Mouse (Mus musculus): ENCODE data around the gene Neu3. TPM values are rescaled to one million over a fixed set of nuclear protein-coding genes. Genes with fewer than 3 reads are reported as not detected.

Gene Neu3
- polyA plus RNA-seq, 1 experiment: 2.3 TPM

GRCm38 (mm10) chr7:99837358-99838071 lies 9.3 kb upstream of the Neu3 start:
- Histone ChIP-seq H3K27ac (ENCODE audit: insufficient read depth, low read length) (no peak overlapping the region), H3K4me3 (ENCODE audit: insufficient read depth, low read length) (no peak overlapping the region), H3K4me1 (ENCODE audit: control insufficient read depth, insufficient read depth, low read length) (peaks cover 7% of the 10 kb centered on the region; the same call in 1 of the 2 replicates)
- TF ChIP-seq POLR2A (IDR thresholded peaks at IDR 0.05; ENCODE audit: low read depth, low read length): no peak
- TF ChIP-seq CTCF (IDR thresholded peaks at IDR 0.05; ENCODE audit: borderline replicate concordance, insufficient read depth, low read length): no peak

GRCm38 (mm10) chr7:99836781-99837180 lies 8.6 kb upstream of the Neu3 start:
- peaks cover 7% of the 10 kb centered on the region; the same call in 1 of the 2 replicates for H3K4me1 ChIP-seq (ENCODE audit: control insufficient read depth, insufficient read depth, low read length)
- no peak overlapping the region for H3K27ac ChIP-seq (ENCODE audit: insufficient read depth, low read length)
- TF ChIP-seq CTCF (IDR thresholded peaks at IDR 0.05; ENCODE audit: borderline replicate concordance, insufficient read depth, low read length): no peak
- TF ChIP-seq POLR2A (IDR thresholded peaks at IDR 0.05; ENCODE audit: low read depth, low read length): no peak
- H3K4me3 ChIP-seq (ENCODE audit: insufficient read depth, low read length): no peak overlapping the region

- no peak overlapping the region for H3K4me3 ChIP-seq (ENCODE audit: insufficient read depth, low read length)
- peaks cover 7% of the 10 kb centered on the region; the same call in 1 of the 2 replicates for H3K4me1 ChIP-seq (ENCODE audit: control insufficient read depth, insufficient read depth, low read length)
- H3K27ac ChIP-seq (ENCODE audit: insufficient read depth, low read length): no peak overlapping the region
- TF ChIP-seq POLR2A (IDR thresholded peaks at IDR 0.05; ENCODE audit: low read depth, low read length): no peak
- TF ChIP-seq CTCF (IDR thresholded peaks at IDR 0.05; ENCODE audit: borderline replicate concordance, insufficient read depth, low read length): no peak
Observed at GRCm38 (mm10) chr7:99834314-99834853, 6.2 kb upstream of the Neu3 start.

- Histone ChIP-seq H3K4me3 (ENCODE audit: insufficient read depth, low read length) (no peak overlapping the region), H3K27ac (ENCODE audit: insufficient read depth, low read length) (no peak overlapping the region), H3K4me1 (ENCODE audit: control insufficient read depth, insufficient read depth, low read length) (peaks cover 7% of the 10 kb centered on the region; the same call in 1 of the 2 replicates)
- TF ChIP-seq POLR2A (IDR thresholded peaks at IDR 0.05; ENCODE audit: low read depth, low read length): no peak
- no peak for TF ChIP-seq CTCF (IDR thresholded peaks at IDR 0.05; ENCODE audit: borderline replicate concordance, insufficient read depth, low read length)
Observed at GRCm38 (mm10) chr7:99833846-99834222, 5.6 kb upstream of the Neu3 start.

GRCm38 (mm10) chr7:99833115-99833845 lies 5.1 kb upstream of the Neu3 start:
- TF ChIP-seq CTCF (IDR thresholded peaks at IDR 0.05; ENCODE audit: borderline replicate concordance, insufficient read depth, low read length) (no peak), POLR2A (IDR thresholded peaks at IDR 0.05; ENCODE audit: low read depth, low read length) (no peak)
- Histone ChIP-seq H3K4me1 (ENCODE audit: control insufficient read depth, insufficient read depth, low read length) (peaks cover 7% of the 10 kb centered on the region; the same call in 1 of the 2 replicates), H3K4me3 (ENCODE audit: insufficient read depth, low read length) (no peak overlapping the region), H3K27ac (ENCODE audit: insufficient read depth, low read length) (no peak overlapping the region)

GRCm38 (mm10) chr7:99826096-99826495 lies 2.1 kb downstream of the Neu3 start:
- Histone ChIP-seq H3K4me3 (ENCODE audit: insufficient read depth, low read length) (no peak overlapping the region), H3K27ac (ENCODE audit: insufficient read depth, low read length) (no peak overlapping the region), H3K4me1 (ENCODE audit: control insufficient read depth, insufficient read depth, low read length) (no peaks in the 10 kb centered on the region)
- TF ChIP-seq CTCF (IDR thresholded peaks at IDR 0.05; ENCODE audit: borderline replicate concordance, insufficient read depth, low read length) (no peak), POLR2A (IDR thresholded peaks at IDR 0.05; ENCODE audit: low read depth, low read length) (no peak)

GRCm38 (mm10) chr7:99825511-99825910 lies 2.7 kb downstream of the Neu3 start:
- Histone ChIP-seq H3K27ac (ENCODE audit: insufficient read depth, low read length) (no peak overlapping the region), H3K4me3 (ENCODE audit: insufficient read depth, low read length) (no peak overlapping the region), H3K4me1 (ENCODE audit: control insufficient read depth, insufficient read depth, low read length) (no peaks in the 10 kb centered on the region)
- TF ChIP-seq CTCF (IDR thresholded peaks at IDR 0.05; ENCODE audit: borderline replicate concordance, insufficient read depth, low read length) (no peak), POLR2A (IDR thresholded peaks at IDR 0.05; ENCODE audit: low read depth, low read length) (no peak)

- no peak overlapping the region for H3K4me3 ChIP-seq (ENCODE audit: insufficient read depth, low read length)
- no peak overlapping the region for H3K27ac ChIP-seq (ENCODE audit: insufficient read depth, low read length)
Observed at GRCm38 (mm10) chr7:99824649-99825483, 3.4 kb downstream of the Neu3 start.

GRCm38 (mm10) chr7:99823045-99823663 lies 5.1 kb downstream of the Neu3 start:
- no peaks in the 10 kb centered on the region for H3K4me1 ChIP-seq (ENCODE audit: control insufficient read depth, insufficient read depth, low read length)
- H3K27ac ChIP-seq (ENCODE audit: insufficient read depth, low read length): no peak overlapping the region
- no peak overlapping the region for H3K4me3 ChIP-seq (ENCODE audit: insufficient read depth, low read length)
- TF ChIP-seq CTCF (IDR thresholded peaks at IDR 0.05; ENCODE audit: borderline replicate concordance, insufficient read depth, low read length): no peak
- TF ChIP-seq POLR2A (IDR thresholded peaks at IDR 0.05; ENCODE audit: low read depth, low read length): no peak

More at GRCm38 (mm10) chr7:99824649-99825483, 3.4 kb downstream of the Neu3 start:
- TF ChIP-seq POLR2A (IDR thresholded peaks at IDR 0.05; ENCODE audit: low read depth, low read length) (no peak), CTCF (IDR thresholded peaks at IDR 0.05; ENCODE audit: borderline replicate concordance, insufficient read depth, low read length) (no peak)
- no peaks in the 10 kb centered on the region for H3K4me1 ChIP-seq (ENCODE audit: control insufficient read depth, insufficient read depth, low read length)

Data from embryonic fibroblast, embryonic 13.5 days (primary cell).